Mouse (Mus musculus): ENCODE measurements at regions not wholly inside any gene's neighbourhood (a gene's known extent, or its start where the extent isn't known, plus 50 kb on each side); places are given as distances from the start of the nearest gene placed in this dataset.
A peak's percentile ranks its signal among the peaks of the same experiment; 100 is the strongest.

DNA sequence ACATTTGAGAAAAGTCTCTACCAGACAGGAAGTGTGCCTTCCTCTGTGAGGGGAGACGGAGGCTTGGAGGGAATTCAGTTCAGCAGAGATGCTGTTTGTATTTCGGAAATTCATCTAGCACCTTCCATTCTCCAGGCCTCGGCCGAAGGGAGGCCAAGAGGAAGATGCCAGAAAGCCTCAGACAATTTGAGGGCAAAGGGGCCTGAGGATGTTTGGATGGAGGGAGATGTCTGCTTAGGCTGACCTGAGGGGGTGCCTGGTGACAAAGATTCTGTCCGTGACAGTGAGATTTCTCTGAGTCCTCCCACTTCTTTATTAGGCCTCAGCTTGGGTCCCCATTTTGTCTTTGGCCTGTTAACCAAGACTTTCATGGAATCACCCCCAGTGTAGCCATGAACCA lies 225.2 kb upstream of the Jade1 start:
- Histone ChIP-seq H3K27ac (replicated peaks; ENCODE audit: low read depth, low read length) (no peak overlapping the region), H3K4me1 (ENCODE audit: control insufficient read depth, insufficient read depth, insufficient read length, low read length) (no peaks in the 10 kb centered on the region), H3K4me3 (ENCODE audit: insufficient read depth, low read depth, low read length) (no peak overlapping the region)

DNA sequence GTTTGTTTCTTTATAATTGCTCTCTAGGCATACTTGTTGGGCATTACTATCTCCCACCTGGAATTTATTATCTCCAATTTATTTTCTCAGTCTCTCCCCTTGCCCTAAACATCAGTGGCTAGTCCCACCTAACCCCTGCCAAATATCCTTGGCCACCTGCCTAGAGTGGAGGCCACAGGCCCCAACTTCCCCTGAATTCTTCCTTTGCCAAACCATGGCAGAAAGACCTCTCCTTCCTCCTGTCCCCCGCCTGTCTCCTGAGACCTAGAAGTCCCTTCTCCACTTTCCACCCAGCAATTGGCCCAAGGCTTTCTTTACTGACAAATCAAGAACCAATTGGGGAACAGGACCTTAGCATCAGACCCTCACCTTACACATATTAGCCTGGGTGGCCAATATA lies 226.7 kb upstream of the Jade1 start:
- Histone ChIP-seq H3K4me1 (ENCODE audit: control insufficient read depth, insufficient read depth, insufficient read length, low read length) (no peaks in the 10 kb centered on the region), H3K27ac (replicated peaks; ENCODE audit: low read depth, low read length) (no peak overlapping the region), H3K4me3 (ENCODE audit: insufficient read depth, low read depth, low read length) (no peak overlapping the region)

DNA sequence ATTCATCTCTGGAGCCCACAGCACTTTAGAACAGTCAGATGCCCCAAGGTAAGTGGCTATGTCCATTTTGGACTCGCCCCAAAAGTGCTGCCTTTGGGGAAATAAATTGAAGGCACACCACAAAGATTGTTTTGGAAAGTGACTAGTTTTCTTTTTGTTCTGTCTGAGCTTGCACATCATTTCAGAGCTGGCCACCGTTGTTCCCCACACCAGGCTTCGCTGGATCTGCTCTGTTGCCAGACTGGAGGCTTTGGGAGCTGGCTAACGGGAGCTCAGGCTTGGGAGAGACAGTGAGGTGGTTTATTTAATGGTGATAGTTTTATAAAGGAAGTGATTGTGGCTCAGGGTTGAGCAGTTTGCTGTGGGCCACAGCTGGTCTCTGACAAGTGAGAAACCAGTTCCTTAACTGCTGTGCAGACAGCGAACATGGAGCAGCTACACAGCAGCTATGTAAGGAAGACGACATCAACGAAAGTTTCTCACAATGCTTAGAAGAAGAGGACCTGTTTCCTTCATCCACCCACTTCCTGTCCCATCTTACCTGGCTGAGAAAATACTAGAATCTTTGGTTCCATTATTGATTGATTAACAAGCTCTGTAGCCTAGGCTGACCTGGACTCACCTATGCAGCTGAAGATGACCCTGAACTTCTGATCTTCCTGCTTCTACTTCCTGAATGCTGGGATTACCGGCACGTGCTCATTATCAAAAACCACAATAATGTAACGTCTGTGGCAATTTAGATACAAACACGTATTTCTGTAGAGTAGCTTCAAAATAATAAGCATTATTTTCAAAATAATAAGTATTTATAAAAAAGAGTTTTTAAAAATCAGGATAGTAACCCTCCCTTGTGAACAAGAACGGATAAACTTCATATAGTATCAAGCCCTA lies 229.1 kb upstream of the Jade1 start:
- no peaks in the 10 kb centered on the region for H3K4me1 ChIP-seq (ENCODE audit: control insufficient read depth, insufficient read depth, insufficient read length, low read length)
- H3K27ac ChIP-seq (replicated peaks; ENCODE audit: low read depth, low read length) = no peak overlapping the region
- H3K4me3 ChIP-seq (ENCODE audit: insufficient read depth, low read depth, low read length) = no peak overlapping the region

DNA sequence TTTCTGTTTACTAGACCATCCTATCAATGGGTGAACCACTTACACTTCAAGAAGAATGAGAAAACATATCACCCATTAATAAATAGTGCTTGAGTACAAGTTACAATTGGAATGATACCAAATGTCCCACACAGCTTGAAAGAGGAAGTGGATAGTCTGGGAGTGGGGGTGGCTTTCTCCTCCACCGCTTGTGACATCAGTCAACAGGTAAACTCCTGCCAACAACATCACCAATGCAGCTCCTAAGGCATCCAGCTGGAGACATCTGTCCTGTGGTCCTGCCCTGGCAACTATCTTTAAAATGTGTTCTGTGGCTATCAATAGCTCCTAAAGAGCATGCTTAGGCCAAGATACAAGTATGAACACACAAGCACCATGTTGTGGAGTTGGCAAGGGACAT lies 233.7 kb upstream of the Jade1 start:
- Histone ChIP-seq H3K27ac (replicated peaks; ENCODE audit: low read depth, low read length) (no peak overlapping the region), H3K4me1 (ENCODE audit: control insufficient read depth, insufficient read depth, insufficient read length, low read length) (no peaks in the 10 kb centered on the region), H3K4me3 (ENCODE audit: insufficient read depth, low read depth, low read length) (no peak overlapping the region)

DNA sequence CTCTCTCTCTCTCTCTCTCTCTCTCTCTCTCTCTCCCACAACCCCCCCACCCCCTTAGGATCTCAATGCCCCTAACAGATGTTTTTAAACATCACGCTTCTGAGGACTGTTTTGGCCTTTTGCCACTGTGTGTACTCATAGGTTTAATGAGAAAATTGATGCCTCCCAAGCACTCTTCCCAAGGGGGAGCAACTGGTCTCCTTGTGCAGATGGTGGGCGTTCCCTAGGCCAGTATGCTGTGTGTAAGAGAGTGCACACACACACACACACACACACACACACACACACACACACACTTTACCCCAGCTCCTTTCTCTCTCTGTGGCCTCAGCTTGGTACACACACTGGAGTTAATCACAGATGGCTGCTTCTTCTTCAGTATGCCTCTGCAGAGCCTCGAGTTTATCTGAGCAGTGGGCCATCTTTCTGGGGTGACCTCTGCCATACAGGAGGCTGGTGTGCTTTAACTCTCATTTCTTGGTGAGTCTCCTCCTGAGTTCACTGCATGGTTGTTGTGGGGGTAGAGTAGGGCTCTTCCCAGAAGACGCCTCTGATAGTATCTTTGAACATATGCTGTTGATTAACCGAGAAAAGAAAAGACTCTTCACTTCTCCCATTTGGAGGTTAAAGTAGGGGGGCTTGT lies 236.2 kb upstream of the Jade1 start:
- no peak overlapping the region for H3K27ac ChIP-seq (replicated peaks; ENCODE audit: low read depth, low read length)
- no peaks in the 10 kb centered on the region for H3K4me1 ChIP-seq (ENCODE audit: control insufficient read depth, insufficient read depth, insufficient read length, low read length)
- no peak overlapping the region for H3K4me3 ChIP-seq (ENCODE audit: insufficient read depth, low read depth, low read length)

DNA sequence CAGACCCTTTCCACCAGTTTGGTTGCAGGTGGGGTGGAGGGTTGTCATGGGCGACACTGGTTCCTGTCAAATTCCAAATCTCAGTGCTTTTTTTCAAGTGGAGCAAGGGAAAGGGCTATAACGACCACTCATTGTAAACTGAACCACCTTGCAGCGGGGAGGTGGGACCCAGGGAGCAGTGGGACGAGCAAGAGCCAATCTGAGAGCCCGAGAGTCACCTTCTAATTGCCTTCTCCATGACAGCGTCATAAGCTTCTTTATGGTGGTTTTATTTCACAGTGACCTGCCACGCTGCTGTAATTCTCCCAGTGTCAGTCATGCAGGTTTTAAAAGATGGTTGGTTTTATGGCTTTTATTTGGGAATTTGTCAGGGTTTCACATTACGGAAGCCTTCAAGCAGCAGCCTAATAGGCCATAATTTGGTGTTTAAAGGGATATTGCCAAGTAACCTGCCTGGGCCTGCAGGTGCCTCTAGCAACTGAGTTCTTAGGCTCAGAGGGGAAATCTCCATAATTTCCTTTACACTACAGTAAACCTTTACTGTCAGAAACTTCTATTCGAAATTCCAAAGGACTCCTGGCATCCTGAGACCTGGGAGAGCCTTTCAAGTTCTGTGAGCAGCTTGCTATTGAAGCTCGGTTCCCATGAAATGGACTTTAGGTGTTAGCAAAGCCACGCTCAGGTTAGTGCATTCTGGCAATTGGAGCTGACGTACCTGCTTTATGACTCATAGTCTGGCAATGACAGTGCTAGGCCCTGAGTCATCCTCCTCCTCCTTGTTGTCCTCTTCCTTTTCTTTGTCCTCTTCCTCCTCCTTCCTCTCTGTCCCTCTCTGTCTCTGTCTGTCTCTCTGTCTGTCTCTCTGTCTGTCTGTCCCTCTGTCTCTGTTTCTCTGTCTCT lies 235.6 kb upstream of the Pgrmc2 start:
- Histone ChIP-seq H3K4me3 (ENCODE audit: insufficient read depth, low read depth, low read length) (no peak overlapping the region), H3K4me1 (ENCODE audit: control insufficient read depth, insufficient read depth, insufficient read length, low read length) (no peaks in the 10 kb centered on the region), H3K27ac (replicated peaks; ENCODE audit: low read depth, low read length) (no peak overlapping the region)

DNA sequence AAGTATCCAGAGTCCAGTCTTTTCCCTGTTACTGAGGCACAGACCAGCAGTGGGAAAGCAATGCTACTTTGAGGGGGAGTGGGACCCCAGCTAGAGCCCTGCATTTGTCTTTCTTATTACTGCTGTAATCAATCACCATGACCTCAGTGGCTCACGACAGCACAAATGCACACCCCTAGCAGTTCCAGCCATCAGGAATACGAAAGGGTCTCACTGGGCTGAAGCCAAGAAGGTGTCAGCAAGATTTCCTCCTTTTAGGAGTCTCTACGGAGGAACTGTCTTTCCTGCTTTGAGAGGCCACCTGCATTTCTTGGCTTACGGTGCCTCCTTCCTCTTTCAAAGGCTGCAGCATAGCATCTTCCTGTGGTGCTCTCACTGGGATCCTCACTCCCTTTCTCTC lies 234.3 kb upstream of the Pgrmc2 start:
- Histone ChIP-seq H3K27ac (replicated peaks; ENCODE audit: low read depth, low read length) (no peak overlapping the region), H3K4me3 (ENCODE audit: insufficient read depth, low read depth, low read length) (no peak overlapping the region), H3K4me1 (ENCODE audit: control insufficient read depth, insufficient read depth, insufficient read length, low read length) (no peaks in the 10 kb centered on the region)

DNA sequence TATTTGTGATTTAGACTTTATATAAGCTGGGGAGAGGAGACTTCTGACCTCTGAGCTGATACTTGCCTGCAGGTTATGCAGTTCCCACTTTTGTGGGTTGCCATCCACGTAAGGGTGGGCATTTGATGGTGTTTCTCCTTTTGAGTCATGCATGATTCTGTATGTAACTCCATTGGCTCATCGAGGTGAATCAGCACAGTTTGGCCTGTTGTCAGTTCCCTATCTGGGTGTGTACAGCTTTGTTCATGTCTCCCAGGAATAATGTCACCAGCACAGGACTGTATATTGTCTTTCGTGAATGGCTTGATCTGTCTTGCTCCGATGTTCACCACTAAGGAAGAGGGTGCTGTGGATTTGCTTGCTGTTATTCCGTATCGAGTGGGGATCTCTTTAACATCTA lies 229.6 kb upstream of the Pgrmc2 start:
- Histone ChIP-seq H3K4me3 (ENCODE audit: insufficient read depth, low read depth, low read length) (no peak overlapping the region), H3K27ac (replicated peaks; ENCODE audit: low read depth, low read length) (no peak overlapping the region), H3K4me1 (ENCODE audit: control insufficient read depth, insufficient read depth, insufficient read length, low read length) (no peaks in the 10 kb centered on the region)

DNA sequence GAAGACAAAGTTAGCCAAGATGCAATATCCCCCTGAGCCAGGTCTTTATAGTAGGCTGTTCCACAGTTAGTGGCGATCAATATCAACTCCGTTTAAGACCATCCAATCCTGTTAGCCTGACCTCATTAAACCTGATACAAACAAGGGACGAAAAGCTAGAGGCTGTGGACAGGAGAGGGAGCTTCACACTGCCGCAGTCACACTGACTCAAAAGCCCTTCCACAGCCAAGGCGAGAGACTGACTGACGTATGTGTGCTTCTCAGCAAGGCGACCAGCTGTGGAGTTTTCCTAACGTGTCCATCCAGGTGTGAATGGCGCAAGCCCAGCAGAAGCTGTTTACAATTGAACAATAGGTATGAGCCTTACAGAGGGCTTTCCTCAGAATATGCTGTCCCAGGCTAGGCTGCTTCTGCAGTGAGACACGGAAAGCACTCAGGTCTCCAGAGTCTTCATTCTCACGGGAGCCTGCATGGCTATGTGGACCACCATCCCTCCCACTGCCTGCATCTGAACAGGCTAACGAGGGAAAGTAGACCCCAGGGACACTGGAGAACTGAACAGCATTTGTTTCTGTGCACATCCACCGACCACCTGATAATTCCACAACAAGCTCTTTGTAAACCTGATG lies 224.7 kb upstream of the Pgrmc2 start:
- no peak overlapping the region for H3K27ac ChIP-seq (replicated peaks; ENCODE audit: low read depth, low read length)
- no peak overlapping the region for H3K4me3 ChIP-seq (ENCODE audit: insufficient read depth, low read depth, low read length)
- no peaks in the 10 kb centered on the region for H3K4me1 ChIP-seq (ENCODE audit: control insufficient read depth, insufficient read depth, insufficient read length, low read length)

DNA sequence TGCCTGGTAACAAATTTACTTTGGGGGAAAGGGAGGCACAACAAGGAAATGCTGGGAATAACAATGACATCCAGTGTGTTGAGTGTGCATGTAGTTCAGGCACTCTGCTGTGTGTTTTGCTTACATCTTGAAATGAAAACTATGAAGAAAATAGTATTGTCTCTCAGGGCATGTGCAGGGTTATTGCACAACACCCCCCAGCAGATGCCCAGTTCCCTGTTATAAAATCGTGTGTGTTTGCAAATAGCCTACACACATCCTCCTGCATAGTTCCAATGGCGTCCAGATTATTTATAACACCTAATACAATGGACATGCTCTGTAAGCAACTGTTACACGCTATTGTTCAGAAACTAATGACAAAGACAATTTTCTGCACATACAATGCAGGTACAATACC lies 220.0 kb upstream of the Pgrmc2 start:
- Histone ChIP-seq H3K27ac (replicated peaks; ENCODE audit: low read depth, low read length) (no peak overlapping the region), H3K4me3 (ENCODE audit: insufficient read depth, low read depth, low read length) (no peak overlapping the region), H3K4me1 (ENCODE audit: control insufficient read depth, insufficient read depth, insufficient read length, low read length) (no peaks in the 10 kb centered on the region)

DNA sequence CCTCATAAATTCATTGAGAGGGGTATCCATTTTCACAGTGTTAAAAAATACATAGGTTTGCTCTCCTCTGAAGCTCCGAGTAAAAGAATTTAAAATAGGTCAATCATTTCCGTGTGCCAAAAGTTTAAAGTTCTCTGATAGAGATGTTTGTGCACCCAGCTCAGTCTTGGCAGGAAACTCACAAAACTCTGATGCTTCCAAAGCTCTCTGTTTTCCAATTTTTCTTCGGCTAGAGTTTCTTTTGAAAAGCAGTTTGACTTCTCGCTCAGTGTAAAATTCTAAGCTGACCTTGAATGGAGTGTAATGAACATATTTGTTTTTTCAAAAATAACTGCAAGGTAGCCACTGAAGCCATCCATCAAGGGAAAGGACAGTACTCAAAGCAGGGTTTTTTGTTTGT lies 215.9 kb upstream of the Pgrmc2 start:
- Histone ChIP-seq H3K27ac (replicated peaks; ENCODE audit: low read depth, low read length) (no peak overlapping the region), H3K4me1 (ENCODE audit: control insufficient read depth, insufficient read depth, insufficient read length, low read length) (peaks cover 5% of the 10 kb centered on the region; the same call in 1 of the 2 replicates), H3K4me3 (ENCODE audit: insufficient read depth, low read depth, low read length) (no peak overlapping the region)

DNA sequence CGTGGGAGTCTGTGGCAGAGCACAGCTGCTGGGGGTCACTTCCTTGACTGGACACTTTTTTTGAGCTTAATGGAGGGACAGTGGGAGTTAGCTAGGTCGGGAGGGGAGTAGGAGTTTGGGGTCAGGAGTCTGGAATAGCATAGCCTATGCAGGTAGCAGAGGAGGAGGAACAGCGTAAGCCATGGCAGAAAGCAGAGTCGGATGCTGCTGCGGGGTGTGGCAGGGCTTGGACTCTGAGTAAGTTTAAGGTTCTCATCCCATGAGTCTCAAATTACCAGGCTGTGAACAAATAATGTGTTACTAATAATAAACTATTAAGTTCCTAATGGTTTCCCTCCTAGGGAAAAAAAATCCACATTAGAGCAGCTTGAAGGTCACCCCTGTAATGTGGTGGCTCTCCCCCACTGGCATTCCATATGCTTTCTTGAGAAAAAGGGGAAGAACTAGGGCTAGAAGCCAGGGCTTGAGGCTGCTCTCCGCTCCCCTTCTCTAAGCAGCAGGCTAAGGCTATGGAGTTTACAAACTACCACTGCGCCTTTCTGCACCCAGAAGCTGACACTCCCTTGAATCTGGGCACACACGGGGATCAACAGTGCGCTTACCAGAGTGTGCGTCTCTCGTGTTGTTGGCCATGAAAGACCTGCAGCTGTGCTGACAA lies 213.4 kb upstream of the Pgrmc2 start:
- H3K27ac ChIP-seq (replicated peaks; ENCODE audit: low read depth, low read length) = no peak overlapping the region
- H3K4me3 ChIP-seq (ENCODE audit: insufficient read depth, low read depth, low read length) = no peak overlapping the region

DNA sequence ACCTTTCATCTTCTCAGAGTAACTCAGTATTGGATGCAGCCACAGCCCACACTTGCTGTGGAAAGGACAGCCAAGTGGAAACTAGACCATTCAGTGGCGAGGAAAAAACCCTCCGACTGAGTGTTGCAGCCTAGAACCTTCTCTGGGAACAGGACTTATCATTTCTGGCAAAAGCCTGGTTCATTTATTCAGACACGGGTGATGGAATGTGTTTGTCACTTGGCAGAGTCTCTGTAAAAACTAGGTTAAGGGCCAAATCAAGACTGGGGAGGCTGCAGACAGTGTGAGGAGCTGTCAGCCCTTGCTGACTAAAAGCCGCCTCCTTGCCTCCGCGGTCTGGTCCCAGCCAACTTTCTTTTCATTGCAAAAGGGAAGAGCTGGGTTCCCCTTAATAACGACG lies 212.3 kb upstream of the Pgrmc2 start:
- 0 out of 2 replicates have a peak overlapping the region, but pooled peaks have one; percentile 35 for H3K27ac ChIP-seq (replicated peaks; ENCODE audit: low read depth, low read length)
- H3K4me3 ChIP-seq (ENCODE audit: insufficient read depth, low read depth, low read length) = no peak overlapping the region
- H3K4me1 ChIP-seq (ENCODE audit: control insufficient read depth, insufficient read depth, insufficient read length, low read length) = peaks cover 5% of the 10 kb centered on the region; the same call in 1 of the 2 replicates

More for the DNA sequence above, 213.4 kb upstream of the Pgrmc2 start:
- H3K4me1 ChIP-seq (ENCODE audit: control insufficient read depth, insufficient read depth, insufficient read length, low read length) = peaks cover 5% of the 10 kb centered on the region; the same call in 1 of the 2 replicates

DNA sequence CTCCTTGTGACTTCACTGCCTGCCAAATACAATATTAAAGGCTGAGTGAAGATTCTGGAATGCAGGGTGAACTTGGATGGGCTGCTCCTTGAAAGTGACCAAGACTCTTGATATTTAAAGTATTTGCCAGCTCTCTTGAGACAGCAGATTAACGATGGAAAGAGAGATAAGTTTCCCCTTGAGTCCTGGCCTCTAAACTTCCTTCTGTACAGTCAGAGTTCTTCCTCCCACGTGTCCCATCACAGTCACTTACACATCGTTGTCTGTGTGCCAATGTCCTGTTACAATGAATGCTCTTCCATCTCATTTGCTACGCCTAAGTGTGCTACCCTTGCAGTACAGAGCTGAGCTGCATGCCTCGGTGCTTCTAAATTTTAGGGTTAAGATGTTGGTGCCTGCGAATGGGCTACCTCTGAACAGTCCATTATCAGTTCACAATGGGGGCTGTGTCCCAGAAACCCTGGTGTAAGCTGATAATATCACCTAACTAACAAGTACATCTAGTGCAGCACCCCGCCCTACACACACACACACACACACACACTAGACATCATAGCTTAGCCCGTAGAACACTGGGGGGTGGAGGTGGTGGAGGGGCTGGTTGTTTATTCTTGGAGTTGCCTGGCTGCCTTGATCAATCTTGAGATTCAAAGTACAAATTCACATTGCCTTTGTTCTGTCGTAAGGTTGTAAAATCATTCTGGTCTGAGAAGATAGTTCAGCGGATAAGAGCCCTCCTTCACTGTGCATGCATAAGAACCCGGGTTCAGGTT lies 207.9 kb upstream of the Pgrmc2 start:
- H3K4me3 ChIP-seq (ENCODE audit: insufficient read depth, low read depth, low read length) = no peak overlapping the region
- H3K4me1 ChIP-seq (ENCODE audit: control insufficient read depth, insufficient read depth, insufficient read length, low read length) = peaks cover under 1% of the 10 kb centered on the region; the same call in 1 of the 2 replicates
- no peak overlapping the region for H3K27ac ChIP-seq (replicated peaks; ENCODE audit: low read depth, low read length)

Measured in brown adipose tissue, adult 24 weeks (tissue).